ENCODE assay signal across 9 mouse cellular contexts in the genomic region with DNA sequence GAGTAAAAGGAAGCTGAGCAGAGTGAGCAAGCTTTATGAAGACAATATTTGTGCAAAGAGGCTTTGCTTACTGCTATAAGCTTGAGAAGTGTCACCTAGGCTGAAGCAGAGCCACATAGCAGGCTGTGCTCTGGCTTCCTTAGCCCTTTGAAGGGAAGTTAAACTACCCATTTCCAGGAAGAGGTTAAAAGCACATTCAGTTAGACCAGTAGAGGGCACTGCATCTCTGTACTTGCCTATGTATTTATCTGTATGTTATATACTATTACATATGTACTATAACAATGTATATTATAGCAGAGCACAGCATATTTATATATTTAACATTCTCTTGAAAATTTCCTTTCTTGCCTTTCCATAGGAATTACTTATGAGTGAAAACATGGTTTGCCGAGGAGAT. TPM values are rescaled to one million over a fixed set of nuclear protein-coding genes. Genes with fewer than 3 reads are reported as not detected.
DNase-seq lines count a peak whose midpoint lies in the region; ATAC-seq and TF ChIP-seq lines count a peak whose summit lies in the region.
"Had no signal": no experiment of that assay in that cellular context is flagged by ENCODE, and none has a peak within 500 bp of the region (broad histone marks: within the 10 kb centered on the region; RNA-seq: fewer than 3 reads in every experiment).

No protein-coding gene starts in this region.

- peak; percentile 51 to 60 for DNase-seq in cerebellum, postnatal 10 days
- DNase-seq in cerebellum, adult 11-12 months, result no peak
- DNase-seq in liver, embryonic 14.5 days (ENCODE audit: low read depth in 3 of 3, low spot score in 3 of 3), result no peak
- DNase-seq in liver, result no peak
- peak; percentile 68 for DNase-seq in embryo, embryonic 10 days (ENCODE audit: low spot score)
- peak; percentile 44 for DNase-seq in splenic B cell, adult 2 months (ENCODE audit: low read depth, low spot score)
- no peak for DNase-seq in kidney, postnatal 14 days
- DNase-seq in urinary bladder, postnatal 36 days (ENCODE audit: low spot score in 2 of 2), result no peak

- WGBS in liver, embryonic 14.5 days (ENCODE audit: insufficient replicate concordance), result 74% methylated on average over 1 of the region's 1 CpGs

- H3K27ac ChIP-seq in liver, embryonic 14.5 days, result no peak overlapping the region
- H3K27ac ChIP-seq: liver, embryonic 15.5 days had no signal

- H3K27me3 ChIP-seq in liver, embryonic 14.5 days (ENCODE audit: control insufficient read depth, insufficient read depth, low read length), result no peaks in the 10 kb centered on the region
- no peaks in the 10 kb centered on the region for H3K27me3 ChIP-seq in splenic B cell, adult 2 months (ENCODE audit: control insufficient read depth, insufficient read depth, low read length, poor library complexity, severe bottlenecking)
- H3K27me3 ChIP-seq: liver, embryonic 15.5 days had no signal

- H3K4me1 ChIP-seq in liver, embryonic 14.5 days (replicated peaks; ENCODE audit: control insufficient read depth in 2 of 2, insufficient read depth in 2 of 2, low read length in 1 of 2), result no peaks in the 10 kb centered on the region
- H3K4me1 ChIP-seq: liver, embryonic 15.5 days had no signal

- no peak overlapping the region for H3K4me2 ChIP-seq in liver, embryonic 14.5 days (ENCODE audit: low read depth)
- H3K4me2 ChIP-seq: liver, embryonic 15.5 days had no signal

- H3K4me3 ChIP-seq in liver, embryonic 14.5 days (ENCODE audit: insufficient read depth in 1 of 2, low read depth in 2 of 2, low read length in 2 of 2), result no peak overlapping the region
- H3K4me3 ChIP-seq: liver, embryonic 15.5 days had no signal

- TF ChIP-seq CTCF in liver, embryonic 14.5 days (IDR thresholded peaks at IDR 0.05; ENCODE audit: low read depth), result peak; percentile 27; the same call in 1 of the 2 replicates

- H3K9me3 ChIP-seq in liver, embryonic 14.5 days (ENCODE audit: control insufficient read depth, low read length), result no peaks in the 10 kb centered on the region
- H3K9me3 ChIP-seq: liver, embryonic 15.5 days had no signal

- TF ChIP-seq EP300 in liver, embryonic 14.5 days (IDR thresholded peaks at IDR 0.05; ENCODE audit: low read depth), result no peak

- H3K36me3 ChIP-seq in liver, embryonic 14.5 days (replicated peaks; ENCODE audit: control insufficient read depth, insufficient read depth, low read depth), result no peaks in the 10 kb centered on the region
- no peaks in the 10 kb centered on the region for H3K36me3 ChIP-seq in splenic B cell, adult 2 months (ENCODE audit: control insufficient read depth, insufficient read depth, low read length, poor library complexity, severe bottlenecking)
- H3K36me3 ChIP-seq: liver, embryonic 15.5 days had no signal

- no peak overlapping the region for H3K9ac ChIP-seq in liver, embryonic 14.5 days (replicated peaks)
- H3K9ac ChIP-seq: liver, embryonic 15.5 days had no signal

- ATAC-seq in liver, embryonic 14.5 days (ENCODE audit: insufficient read depth), result no peak

RNA-seq across cellular contexts. Expression of gene Nrn1, which starts 54.4 kb away (rescaled TPM):
- 17.6 and 19.6 TPM in 2 replicates for polyA plus RNA-seq in liver, embryonic 14.5 days (2012; rRNA removed)
- polyA plus RNA-seq in liver, embryonic 14.5 days (2014; fragmentation: Nextera tagmentation; extraction: Ambion mirVana), result 32.3 TPM in 2 replicates

Comparison
In these comparisons a context has a peak if more than half of its experiments do, and no peak if none do; other contexts are left out.
1. DNase-seq: peak in cerebellum, postnatal 10 days (2 of 2), embryo, embryonic 10 days (single experiment) and splenic B cell, adult 2 months (single experiment); none in cerebellum, adult 11-12 months (single experiment), liver, embryonic 14.5 days (0 of 3), liver (single experiment), kidney, postnatal 14 days (single experiment) and urinary bladder, postnatal 36 days (0 of 2).